Mouse (Mus musculus) embryonic facial prominence, embryonic 10.5 days (tissue): ENCODE results near the gene Rev1. TPM values are rescaled to one million over a fixed set of nuclear protein-coding genes. Genes with fewer than 3 reads are reported as not detected.

Experiments
- polyA plus RNA-seq: library from polyadenylated mRNA; unstranded; fragments of >200 nt; fragmentation: Nextera tagmentation; extraction: Ambion mirVana; gene quantifications from 2 replicates; pipeline ENCODE4 v1.2.1, GENCODE M21; 2016

Gene Rev1
- polyA plus RNA-seq, 1 experiment from 2014 or later: 34.5 TPM

Other genes starting within 250 kb of the Rev1 start
- 23.9 and 28.1 TPM in 2 replicates for gene Mitd1, start 239.4 kb downstream of the Rev1 start, polyA plus RNA-seq
- 246 and 254 TPM in 2 replicates for gene Mrpl30, start 239.3 kb downstream of the Rev1 start, polyA plus RNA-seq
- gene Lyg2, start 213.3 kb downstream of the Rev1 start, polyA plus RNA-seq: not detected in 2 replicates
- not detected in 2 replicates for gene Lyg1, start 172.0 kb downstream of the Rev1 start, polyA plus RNA-seq
- gene Txndc9, start 131.9 kb downstream of the Rev1 start, polyA plus RNA-seq: 144 and 150 TPM in 2 replicates
- 29.0 and 30.6 TPM in 2 replicates for gene Eif5b, start 131.8 kb downstream of the Rev1 start, polyA plus RNA-seq